Mouse (Mus musculus) liver, postnatal 0 days (tissue): ENCODE data around the gene St6gal1.

Experiments
- CTCF ChIP-seq: sonication (generic); IDR thresholded peaks from 2 replicates; pipeline ENCODE4 v1.5.1; 2016; ENCODE audit warnings: antibody characterized with exemption, low read depth
- EP300 ChIP-seq: IDR thresholded peaks from 2 replicates; pipeline ENCODE4 v1.6.1; 2016; ENCODE audit warnings: antibody characterized with exemption, low read depth, mild to moderate bottlenecking

DNA sequence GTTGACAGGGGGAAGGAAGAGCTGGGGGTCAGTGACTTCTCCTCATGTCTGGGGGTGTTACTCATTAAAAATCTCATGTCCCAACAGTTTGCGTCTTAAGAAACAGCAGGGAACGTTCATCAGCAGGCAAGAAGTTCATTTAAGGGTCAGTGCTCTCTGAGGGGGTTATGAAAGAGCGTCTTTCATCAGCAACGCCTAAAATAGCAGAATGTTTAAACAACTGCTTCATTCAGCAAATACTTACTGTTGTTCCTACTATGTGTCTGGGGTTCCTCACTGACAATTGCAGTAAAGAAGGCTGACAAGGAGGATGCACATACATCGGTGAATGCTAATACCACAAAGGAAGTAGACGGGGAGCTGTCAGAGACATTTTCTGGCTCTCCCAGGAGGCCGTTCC lies 90.2 kb downstream of the St6gal1 start:
- TF ChIP-seq EP300, result peak; percentile 75
- TF ChIP-seq CTCF, result no peak
